Mouse (Mus musculus) hindbrain, embryonic 14.5 days (tissue): ENCODE data around the gene Vwce. TPM values are rescaled to one million over a fixed set of nuclear protein-coding genes. Genes with fewer than 3 reads are reported as not detected.

Experiments used
- ATAC-seq: fragments of 200-750 bp; cut with Nextera tagmentation; 2 replicates; pipeline ENCODE4 v1.8.0; 2017; ENCODE audit warnings: moderate number of reproducible peaks, mild to moderate bottlenecking, moderate TSS enrichment, moderate library complexity; ENCODE audit not compliant: low FRiP score
- DNase-seq: peaks from one replicate; pipeline ENCODE4 v3.0.0-alpha.2; 2015; ENCODE audit warnings: low spot score
- H3K27ac ChIP-seq: fragments of 300-500 bp; sonication (generic); 2 replicates; pipeline ENCODE4 v1.5.1; 2014; ENCODE audit warnings: mild to moderate bottlenecking, moderate library complexity
- H3K27me3 ChIP-seq: fragments of 300-500 bp; sonication (generic); 2 replicates; pipeline ENCODE4 v1.6.1; 2014; ENCODE audit warnings: mild to moderate bottlenecking, low read length, mixed read lengths; ENCODE audit not compliant: control insufficient read depth, insufficient read depth
- H3K36me3 ChIP-seq: fragments of 300-500 bp; sonication (generic); replicated peaks from 2 replicates; pipeline ENCODE4 v1.6.1; 2014; ENCODE audit not compliant: control insufficient read depth, insufficient read depth
- H3K4me1 ChIP-seq: fragments of 300-500 bp; sonication (generic); replicated peaks from 2 replicates; pipeline ENCODE4 v1.6.1; 2014; ENCODE audit warnings: antibody characterized with exemption, low read length, mixed read lengths; ENCODE audit not compliant: control insufficient read depth, insufficient read depth
- H3K4me2 ChIP-seq: fragments of 300-500 bp; sonication (generic); replicated peaks from 2 replicates; pipeline ENCODE4 v1.6.1; 2014; ENCODE audit warnings: mild to moderate bottlenecking, moderate library complexity
- H3K4me3 ChIP-seq: fragments of 300-500 bp; sonication (generic); replicated peaks from 2 replicates; pipeline ENCODE4 v1.5.1; 2014; ENCODE audit warnings: mild to moderate bottlenecking, low read length
- H3K9ac ChIP-seq: fragments of 300-500 bp; sonication (generic); 2 replicates; pipeline ENCODE4 v1.6.1; 2014
- H3K9me3 ChIP-seq: fragments of 300-500 bp; sonication (generic); 2 replicates; pipeline ENCODE4 v1.6.1; 2016; ENCODE audit warnings: low read length; ENCODE audit not compliant: control insufficient read depth
- WGBS: fragments of 180-500 bp; shearing (Covaris S2); extraction: QIAGEN DNeasy Blood & Tissue Kit; methylation state at CpG from one replicate; pipeline ENCODE4 v1.1.7; 2014; 5-methylcytosine and 5-hydroxymethylcytosine counted together
- polyA plus RNA-seq: library from polyadenylated mRNA; unstranded; fragments of >200 nt; fragmentation: Nextera tagmentation; extraction: Ambion mirVana; gene quantifications from 2 replicates; pipeline ENCODE4 v1.2.1, GENCODE M21; 2014

The Vwce gene
- polyA plus RNA-seq, 1 experiment from 2014 or later, result 1.1 TPM

DNA sequence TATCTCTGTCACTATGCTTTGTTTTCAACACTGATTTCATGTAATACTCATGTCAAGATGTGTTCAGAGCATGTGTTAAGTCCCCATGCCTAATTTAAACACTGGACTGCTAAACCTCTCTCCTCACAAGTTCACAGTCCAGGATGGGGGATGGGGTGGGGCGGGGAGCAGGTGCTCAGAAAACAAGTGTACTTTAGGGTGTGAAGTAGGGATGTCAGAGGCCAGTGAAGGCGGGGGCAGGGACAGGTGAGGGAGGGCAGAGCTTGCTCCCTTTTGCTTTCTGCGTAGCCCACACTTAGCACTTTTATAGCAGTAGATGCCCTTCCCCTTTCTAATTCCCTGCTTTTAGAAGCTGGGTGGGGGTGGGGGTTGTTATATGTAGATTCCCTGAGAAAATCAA, 31.1 kb downstream of the Vwce start:
- 68% methylated on average over 3 of the region's 3 CpGs for WGBS
- ATAC-seq (peak; percentile 28; the same call in 1 of the 2 replicates), DNase-seq (no peak)
- no peak overlapping the region for H3K9ac ChIP-seq
- no peaks in the 10 kb centered on the region for H3K4me1 ChIP-seq
- H3K4me2 ChIP-seq, result no peak overlapping the region
- no peaks in the 10 kb centered on the region for H3K36me3 ChIP-seq
- H3K27ac ChIP-seq, result no peak overlapping the region
- no peaks in the 10 kb centered on the region for H3K27me3 ChIP-seq
- H3K9me3 ChIP-seq, result no peaks in the 10 kb centered on the region
- no peak overlapping the region for H3K4me3 ChIP-seq

DNA sequence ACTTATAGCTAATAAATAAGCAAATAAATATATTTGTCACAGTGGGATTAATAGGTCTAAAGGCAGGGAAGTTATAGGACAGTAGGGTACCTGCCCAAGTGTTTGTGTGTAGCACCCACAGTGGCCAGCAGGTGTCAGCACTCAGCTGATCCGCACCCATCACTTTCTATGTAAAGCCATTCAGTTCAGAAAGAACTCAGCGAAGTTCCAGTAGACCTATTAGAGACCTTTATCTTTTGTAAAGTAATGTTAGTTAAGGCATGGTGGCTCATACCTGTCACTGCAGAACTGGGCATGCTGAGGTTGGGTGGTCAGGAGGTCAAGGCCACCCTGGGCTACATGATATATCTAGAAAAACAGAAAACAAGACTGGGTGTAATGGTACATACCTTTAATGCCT, 31.5 kb downstream of the Vwce start:
- ATAC-seq, result peak; percentile 78; the same call in 1 of the 2 replicates
- WGBS, result 20% methylated on average over 2 of the region's 2 CpGs

GRCm38 (mm10) chr19:10671319-10671718, 37.3 kb downstream of the Vwce start:
- 83% methylated on average over 4 of the region's 4 CpGs for WGBS
- Histone ChIP-seq H3K4me2 (no peak overlapping the region), H3K4me1 (no peaks in the 10 kb centered on the region), H3K36me3 (no peaks in the 10 kb centered on the region), H3K4me3 (no peak overlapping the region), H3K9ac (no peak overlapping the region), H3K9me3 (no peaks in the 10 kb centered on the region), H3K27ac (no peak overlapping the region), H3K27me3 (no peaks in the 10 kb centered on the region)
- DNase-seq, result no peak
- ATAC-seq, result no peak

More for the DNA sequence above, 31.5 kb downstream of the Vwce start:
- no peak overlapping the region for H3K27ac ChIP-seq
- H3K27me3 ChIP-seq, result no peaks in the 10 kb centered on the region
- peak; percentile 79 for DNase-seq
- no peak overlapping the region for H3K4me2 ChIP-seq
- H3K9me3 ChIP-seq, result no peaks in the 10 kb centered on the region
- H3K9ac ChIP-seq, result no peak overlapping the region
- no peaks in the 10 kb centered on the region for H3K36me3 ChIP-seq
- H3K4me1 ChIP-seq, result no peaks in the 10 kb centered on the region
- H3K4me3 ChIP-seq, result no peak overlapping the region

DNA sequence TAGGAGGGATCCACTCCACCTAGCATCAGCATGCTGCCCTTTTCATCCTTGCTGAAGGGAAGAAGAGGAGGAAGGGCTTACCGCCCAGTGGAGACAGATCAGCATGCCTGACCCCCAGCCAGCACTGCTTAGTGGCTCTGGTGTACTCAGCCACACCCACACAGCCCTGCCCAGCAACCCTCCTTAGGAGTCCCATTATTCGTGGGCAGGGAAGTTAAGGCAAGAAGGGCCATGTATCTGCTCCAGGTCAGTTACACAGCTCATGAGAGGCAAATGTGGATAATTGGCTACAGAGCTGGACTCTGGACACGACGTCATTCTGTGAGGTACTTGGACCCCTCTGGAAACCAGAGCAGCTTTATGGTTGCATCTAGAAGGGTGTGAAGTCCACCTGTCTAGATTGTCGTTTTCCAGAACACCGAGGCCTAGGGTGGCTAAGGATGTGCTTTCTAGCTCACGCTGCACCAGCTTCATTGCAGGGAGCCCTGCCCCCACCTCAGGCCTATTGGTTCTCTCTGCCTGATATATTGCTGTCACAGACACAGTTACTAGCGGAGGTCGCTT, 37.9 kb downstream of the Vwce start:
- DNase-seq (no peak), ATAC-seq (no peak)
- Histone ChIP-seq H3K27ac (no peak overlapping the region), H3K9me3 (no peaks in the 10 kb centered on the region), H3K36me3 (no peaks in the 10 kb centered on the region), H3K4me3 (no peak overlapping the region), H3K9ac (no peak overlapping the region), H3K4me2 (no peak overlapping the region), H3K4me1 (no peaks in the 10 kb centered on the region), H3K27me3 (no peaks in the 10 kb centered on the region)
- WGBS, result 71% methylated on average over 9 of the region's 9 CpGs

DNA sequence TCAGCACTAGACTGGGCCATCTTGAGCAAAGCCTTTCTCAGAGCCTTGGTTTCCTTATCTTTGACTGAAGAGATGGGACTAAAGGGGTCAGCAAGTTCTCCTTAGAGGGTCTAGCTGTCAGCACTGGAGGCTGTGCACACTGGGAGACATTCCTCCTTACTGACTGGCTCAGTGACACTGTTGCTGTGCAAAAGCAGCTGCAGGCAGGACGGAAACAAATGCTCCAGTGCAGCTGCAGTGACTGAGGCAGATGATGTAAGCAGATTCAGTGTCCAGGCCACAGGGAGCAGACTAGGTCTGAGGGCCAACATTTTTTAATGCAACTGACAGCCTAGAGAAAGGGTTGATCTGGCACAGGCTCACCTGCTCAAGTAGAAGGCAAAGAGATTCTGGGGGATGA, 39.3 kb downstream of the Vwce start:
- Histone ChIP-seq H3K4me3 (no peak overlapping the region), H3K27ac (no peak overlapping the region), H3K4me2 (no peak overlapping the region), H3K27me3 (no peaks in the 10 kb centered on the region), H3K9ac (no peak overlapping the region), H3K9me3 (no peaks in the 10 kb centered on the region), H3K36me3 (no peaks in the 10 kb centered on the region), H3K4me1 (no peaks in the 10 kb centered on the region)
- ATAC-seq, result no peak
- 52% methylated on average over 1 of the region's 1 CpGs for WGBS
- no peak for DNase-seq

DNA sequence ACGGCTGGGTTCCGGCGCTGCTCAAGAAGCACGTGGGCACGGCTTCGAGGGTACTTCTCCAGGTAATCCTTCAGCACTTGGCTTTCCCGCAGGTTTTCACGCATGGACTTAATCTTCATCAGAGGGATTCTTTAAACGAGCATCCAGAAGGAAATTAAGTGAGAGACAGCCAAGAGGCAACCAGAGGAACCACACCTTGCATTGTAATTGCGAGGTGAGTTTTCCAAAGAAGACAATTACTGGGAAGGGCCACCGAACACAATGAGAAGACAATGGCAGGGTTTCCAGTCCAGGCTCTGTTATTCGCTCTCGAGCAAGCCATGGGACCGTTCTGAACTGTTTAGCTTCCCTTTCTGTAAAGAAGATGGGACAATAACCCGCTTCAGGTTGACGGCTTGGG, 42.6 kb downstream of the Vwce start:
- H3K27ac ChIP-seq, result no peak overlapping the region
- H3K27me3 ChIP-seq, result no peaks in the 10 kb centered on the region
- 85% methylated on average over 16 of the region's 16 CpGs for WGBS
- H3K9me3 ChIP-seq, result no peaks in the 10 kb centered on the region
- H3K4me3 ChIP-seq, result no peak overlapping the region
- no peak for ATAC-seq
- no peak for DNase-seq
- no peaks in the 10 kb centered on the region for H3K4me1 ChIP-seq
- H3K4me2 ChIP-seq, result no peak overlapping the region
- no peaks in the 10 kb centered on the region for H3K36me3 ChIP-seq
- no peak overlapping the region for H3K9ac ChIP-seq

- H3K9me3 ChIP-seq, result no peaks in the 10 kb centered on the region
- H3K27me3 ChIP-seq, result no peaks in the 10 kb centered on the region
- ATAC-seq (peak; percentile 67; the same call in 1 of the 2 replicates), DNase-seq (peak; percentile 92)
- 50% methylated on average over 6 of the region's 6 CpGs for WGBS
- H3K36me3 ChIP-seq, result no peaks in the 10 kb centered on the region
- H3K27ac ChIP-seq, result no peak within 1 kb of the TSS
- no peaks in the 10 kb centered on the region for H3K4me1 ChIP-seq
- no peak within 1 kb of the TSS for H3K9ac ChIP-seq
- no peak within 1 kb of the TSS for H3K4me2 ChIP-seq
- H3K4me3 ChIP-seq, result no peak within 1 kb of the TSS
Measured at GRCm38 (mm10) chr19:10677915-10678771, 44.1 kb downstream of the Vwce start, which contains the start of gene Pga5. TSS of gene Pga5 (minus strand) at chr19:10678071.

GRCm38 (mm10) chr19:10678772-10679067, 44.7 kb downstream of the Vwce start:
- Histone ChIP-seq H3K36me3 (no peaks in the 10 kb centered on the region), H3K9me3 (no peaks in the 10 kb centered on the region), H3K4me2 (no peak overlapping the region), H3K27ac (no peak overlapping the region), H3K9ac (no peak overlapping the region), H3K27me3 (no peaks in the 10 kb centered on the region), H3K4me1 (no peaks in the 10 kb centered on the region), H3K4me3 (no peak overlapping the region)
- DNase-seq (no peak), ATAC-seq (peak; percentile 57; the same call in 1 of the 2 replicates)
- 76% methylated on average over 1 of the region's 1 CpGs for WGBS

GRCm38 (mm10) chr19:10681571-10681970, 47.6 kb downstream of the Vwce start:
- no peaks in the 10 kb centered on the region for H3K27me3 ChIP-seq
- 63% methylated on average over 4 of the region's 4 CpGs for WGBS
- no peak overlapping the region for H3K9ac ChIP-seq

More at GRCm38 (mm10) chr19:10681571-10681970, 47.6 kb downstream of the Vwce start:
- Histone ChIP-seq H3K36me3 (no peaks in the 10 kb centered on the region), H3K4me1 (no peaks in the 10 kb centered on the region), H3K9me3 (no peaks in the 10 kb centered on the region), H3K4me2 (no peak overlapping the region), H3K27ac (no peak overlapping the region), H3K4me3 (no peak overlapping the region)
- ATAC-seq (no peak), DNase-seq (no peak)
